Mouse (Mus musculus) embryonic fibroblast, embryonic 13.5 days (primary cell): ENCODE data around the gene Rnf212.

Experiments
- CTCF ChIP-seq: IDR thresholded peaks from 2 replicates; pipeline ENCODE4 v1.5.1; 2011; ENCODE audit warnings: mild to moderate bottlenecking, control low read depth, low read length, moderate library complexity, borderline replicate concordance; ENCODE audit not compliant: insufficient read depth
- POLR2A ChIP-seq: IDR thresholded peaks from 2 replicates; pipeline ENCODE4 v1.6.1; 2011; ENCODE audit warnings: low read depth, mild to moderate bottlenecking, control low read depth, low read length, moderate library complexity

DNA sequence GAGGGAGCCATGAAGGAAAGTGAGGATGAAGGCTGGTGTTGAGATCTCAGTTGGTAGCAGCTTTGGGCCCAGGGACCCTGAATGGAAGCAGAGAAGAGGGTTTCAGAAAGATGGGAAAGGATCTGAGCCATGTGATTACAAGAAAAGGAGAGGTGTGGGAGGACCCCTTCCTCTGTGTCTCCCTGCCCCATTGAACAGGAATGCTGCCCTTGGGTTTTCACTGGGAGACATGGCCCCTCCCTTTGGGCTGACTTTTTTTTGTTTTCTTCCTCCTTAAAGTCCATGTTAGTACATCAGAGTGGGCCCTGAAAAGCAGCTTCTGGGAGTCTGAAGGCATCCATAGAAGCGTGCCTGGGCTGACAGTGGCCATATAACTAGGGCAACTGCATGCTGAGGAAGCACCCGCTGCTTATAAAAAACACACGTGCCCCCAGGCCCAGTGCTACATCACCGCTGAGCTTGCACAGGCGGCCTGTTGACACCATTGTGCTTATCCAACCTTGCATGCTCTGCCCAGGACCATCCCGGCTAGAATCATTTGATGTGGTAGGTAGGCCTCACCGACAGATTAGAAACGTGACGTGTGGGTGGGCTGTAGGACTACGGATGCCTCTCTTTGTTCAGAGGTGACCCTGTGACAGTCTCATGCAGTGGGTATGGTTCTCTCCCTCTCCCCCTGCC lies 73.3 kb downstream of the Rnf212 start:
- no peak for TF ChIP-seq CTCF
- no peak for TF ChIP-seq POLR2A
